Mouse (Mus musculus) MEL (cell line): Measurements from ENCODE around the gene Unc13b. TPM values are rescaled to one million over a fixed set of nuclear protein-coding genes. Genes with fewer than 3 reads are reported as not detected.

Experiments
- DNase-seq: peaks from one replicate; pipeline ENCODE4 v3.0.0; 2011; ENCODE audit warnings: low read depth, low spot score
- H3K27ac ChIP-seq: 2 replicates; pipeline ENCODE4 v1.5.1; 2012; ENCODE audit warnings: low read depth, mild to moderate bottlenecking, control low read depth, low read length, moderate library complexity; ENCODE audit not compliant: control insufficient read depth
- H3K27me3 ChIP-seq, 2 experiments: fragments of 150-350 bp in 1 of 2; sonication (generic) in 1 of 2; 2 replicates each; pipeline ENCODE4 v1.6.1; 2012; ENCODE audit warnings: low read length in 2 of 2, mild to moderate bottlenecking in 2 of 2, improper control_type of control experiment in 1 of 2, moderate library complexity in 1 of 2; ENCODE audit not compliant: insufficient read depth in 2 of 2, control insufficient read depth in 1 of 2
- H3K36me3 ChIP-seq, 2 experiments: 2 replicates each; pipeline ENCODE4 v1.6.1; 2012 to 2014; ENCODE audit warnings: low read length in 2 of 2, improper control_type of control experiment in 1 of 2, inconsistent platforms in 1 of 2, mild to moderate bottlenecking in 1 of 2; ENCODE audit not compliant: insufficient read depth in 2 of 2, control insufficient read depth in 1 of 2
- H3K4me1 ChIP-seq, 2 experiments: fragments of 150-350 bp in 1 of 2; sonication (generic) in 1 of 2; 2 replicates each; pipeline ENCODE4 v1.6.1; 2012; ENCODE audit warnings: low read length in 2 of 2, improper control_type of control experiment in 1 of 2, mild to moderate bottlenecking in 1 of 2; ENCODE audit not compliant: insufficient read depth in 2 of 2, control insufficient read depth in 1 of 2
- H3K4me3 ChIP-seq, 2 experiments: fragments of 150-350 bp in 1 of 2; sonication (generic) in 1 of 2; 2 replicates each; pipeline ENCODE4 v1.5.1; 2012; ENCODE audit warnings: low read depth in 2 of 2, low read length in 2 of 2, mild to moderate bottlenecking in 2 of 2, moderate library complexity in 2 of 2, control low read depth in 1 of 2, improper control_type of control experiment in 1 of 2; ENCODE audit not compliant: control insufficient read depth in 1 of 2, insufficient read depth in 1 of 2
- H3K79me2 ChIP-seq: 2 replicates; pipeline ENCODE4 v1.6.1; 2012; ENCODE audit warnings: mild to moderate bottlenecking, low read length, moderate library complexity; ENCODE audit not compliant: control insufficient read depth, poor library complexity, insufficient read depth
- H3K9ac ChIP-seq: 2 replicates; pipeline ENCODE4 v1.6.1; 2012; ENCODE audit warnings: low read depth, mild to moderate bottlenecking, control low read depth, low read length, moderate library complexity; ENCODE audit not compliant: control insufficient read depth, poor library complexity, severe bottlenecking
- H3K9me3 ChIP-seq: fragments of 150-350 bp; sonication (generic); replicated peaks from 2 replicates; pipeline ENCODE4 v1.6.1; 2012; ENCODE audit warnings: mild to moderate bottlenecking, low read length, improper control_type of control experiment, moderate library complexity; ENCODE audit not compliant: insufficient read depth
- BHLHE40 ChIP-seq: IDR thresholded peaks from 2 replicates; pipeline ENCODE4 v1.6.1; 2012; ENCODE audit warnings: low read depth, mild to moderate bottlenecking, inconsistent platforms, low read length, improper control_type of control experiment, borderline replicate concordance
- CHD1 ChIP-seq: IDR thresholded peaks from 2 replicates; pipeline ENCODE4 v1.6.1; 2012; ENCODE audit warnings: low read depth, mild to moderate bottlenecking, inconsistent platforms, low read length, improper control_type of control experiment
- E2F4 ChIP-seq: IDR thresholded peaks from 2 replicates; pipeline ENCODE4 v1.6.1; 2011; ENCODE audit warnings: low read depth, low read length, improper control_type of control experiment, borderline replicate concordance
- ELF1 ChIP-seq: IDR thresholded peaks from 2 replicates; pipeline ENCODE4 v1.6.1; 2014; ENCODE audit warnings: low read depth, mild to moderate bottlenecking, inconsistent platforms, low read length, improper control_type of control experiment, moderate library complexity
- EP300 ChIP-seq, 2 experiments: IDR thresholded peaks; 2 replicates each; pipeline ENCODE4 v1.6.1; 2011; ENCODE audit warnings: improper control_type of control experiment in 2 of 2, low read length in 2 of 2, low read depth in 1 of 2, mild to moderate bottlenecking in 1 of 2
- ETS1 ChIP-seq: IDR thresholded peaks from 2 replicates; pipeline ENCODE4 v1.6.1; 2012; ENCODE audit warnings: low read depth, mild to moderate bottlenecking, inconsistent platforms, low read length, improper control_type of control experiment, moderate library complexity
- GABPA ChIP-seq: IDR thresholded peaks from 2 replicates; pipeline ENCODE4 v1.6.1; 2012; ENCODE audit warnings: low read depth, mild to moderate bottlenecking, inconsistent platforms, low read length, improper control_type of control experiment, moderate library complexity
- GATA1 ChIP-seq: IDR thresholded peaks from 2 replicates; pipeline ENCODE4 v1.6.1; 2011; ENCODE audit warnings: low read depth, low read length, improper control_type of control experiment
- JUND ChIP-seq: IDR thresholded peaks from 2 replicates; pipeline ENCODE4 v1.6.1; 2011; ENCODE audit warnings: low read depth, mild to moderate bottlenecking, improper control_type of control experiment, low read length
- KAT2A ChIP-seq: conservative IDR thresholded peaks from 2 replicates; pipeline ENCODE4 v1.6.1; 2012; ENCODE audit warnings: low read depth, low read length, improper control_type of control experiment, inconsistent platforms
- MAX ChIP-seq: IDR thresholded peaks from 2 replicates; pipeline ENCODE4 v1.6.1; 2011; ENCODE audit warnings: low read length, improper control_type of control experiment
- MAZ ChIP-seq: IDR thresholded peaks from 2 replicates; pipeline ENCODE4 v1.6.1; 2012; ENCODE audit warnings: low read depth, mild to moderate bottlenecking, inconsistent platforms, low read length, improper control_type of control experiment
- MEF2A ChIP-seq: IDR thresholded peaks from 2 replicates; pipeline ENCODE4 v1.6.1; 2014; ENCODE audit warnings: low read depth, mild to moderate bottlenecking, inconsistent platforms, low read length, improper control_type of control experiment; ENCODE audit not compliant: poor library complexity, insufficient replicate concordance, severe bottlenecking; ENCODE audit errors: extremely low read depth
- MXI1 ChIP-seq: IDR thresholded peaks from 2 replicates; pipeline ENCODE4 v1.6.1; 2011; ENCODE audit warnings: mild to moderate bottlenecking, low read depth, low read length, improper control_type of control experiment
- MYC ChIP-seq: IDR thresholded peaks from 2 replicates; pipeline ENCODE4 v1.6.1; 2011; ENCODE audit warnings: low read depth, mild to moderate bottlenecking, low read length, improper control_type of control experiment, moderate library complexity
- NELFE ChIP-seq: IDR thresholded peaks from 2 replicates; pipeline ENCODE4 v1.6.1; 2011; ENCODE audit warnings: low read depth, low read length, improper control_type of control experiment
- POLR2A ChIP-seq, 2 experiments: IDR thresholded peaks; 2 replicates each; pipeline ENCODE4 v1.6.1; 2011 to 2012; ENCODE audit warnings: low read length in 2 of 2, mild to moderate bottlenecking in 2 of 2, control low read depth in 1 of 2, improper control_type of control experiment in 1 of 2, low read depth in 1 of 2, moderate library complexity in 1 of 2; ENCODE audit not compliant: control insufficient read depth in 1 of 2, insufficient read depth in 1 of 2, poor library complexity in 1 of 2
- POLR2AphosphoS2 ChIP-seq: IDR thresholded peaks from 2 replicates; pipeline ENCODE4 v1.6.1; 2011; ENCODE audit warnings: low read length, improper control_type of control experiment
- POLR2AphosphoS5 ChIP-seq: IDR thresholded peaks from 2 replicates; pipeline ENCODE4 v1.6.1; 2012; ENCODE audit warnings: low read depth, borderline replicate concordance, mild to moderate bottlenecking, inconsistent platforms, low read length, moderate library complexity, mixed read lengths
- RCOR1 ChIP-seq: IDR thresholded peaks from 2 replicates; pipeline ENCODE4 v1.6.1; 2012; ENCODE audit warnings: low read depth, mild to moderate bottlenecking, inconsistent platforms, low read length, improper control_type of control experiment
- SIN3A ChIP-seq: IDR thresholded peaks from 2 replicates; pipeline ENCODE4 v1.6.1; 2012; ENCODE audit warnings: low read length, improper control_type of control experiment, inconsistent platforms
- TAL1 ChIP-seq: IDR thresholded peaks from 2 replicates; pipeline ENCODE4 v1.6.1; 2012; ENCODE audit warnings: mild to moderate bottlenecking, inconsistent platforms, low read length, moderate library complexity, mixed read lengths
- TBP ChIP-seq: IDR thresholded peaks from 2 replicates; pipeline ENCODE4 v1.8.0; 2011; ENCODE audit warnings: low read depth, low read length, improper control_type of control experiment
- TCF12 ChIP-seq: IDR thresholded peaks from 2 replicates; pipeline ENCODE4 v1.6.1; 2014; ENCODE audit warnings: low read depth, mild to moderate bottlenecking, inconsistent platforms, low read length, improper control_type of control experiment, moderate library complexity
- UBTF ChIP-seq: IDR thresholded peaks from 2 replicates; pipeline ENCODE4 v1.6.1; 2012; ENCODE audit warnings: low read depth, mild to moderate bottlenecking, inconsistent platforms, low read length, improper control_type of control experiment, moderate library complexity, borderline replicate concordance; ENCODE audit not compliant: insufficient read depth
- USF1 ChIP-seq: IDR thresholded peaks from 2 replicates; pipeline ENCODE4 v1.6.1; 2014; ENCODE audit warnings: low read depth, mild to moderate bottlenecking, inconsistent platforms, low read length, improper control_type of control experiment, moderate library complexity
- USF2 ChIP-seq, 2 experiments: IDR thresholded peaks; 2 replicates each; pipeline ENCODE4 v1.6.1; 2011 to 2012; ENCODE audit warnings: improper control_type of control experiment in 2 of 2, low read length in 2 of 2, borderline replicate concordance in 1 of 2, inconsistent platforms in 1 of 2, low read depth in 1 of 2, mild to moderate bottlenecking in 1 of 2; ENCODE audit not compliant: insufficient read depth in 1 of 2
- ZC3H11A ChIP-seq: IDR thresholded peaks from 2 replicates; pipeline ENCODE4 v1.6.1; 2012; ENCODE audit warnings: low read depth, mild to moderate bottlenecking, inconsistent platforms, low read length, improper control_type of control experiment
- ZKSCAN1 ChIP-seq: IDR thresholded peaks from 2 replicates; pipeline ENCODE4 v1.6.1; 2012; ENCODE audit warnings: low read depth, mild to moderate bottlenecking, inconsistent platforms, low read length, improper control_type of control experiment, moderate library complexity
- ZMIZ1 ChIP-seq: IDR thresholded peaks from 2 replicates; pipeline ENCODE4 v1.6.1; 2012; ENCODE audit warnings: low read depth, mild to moderate bottlenecking, inconsistent platforms, low read length, improper control_type of control experiment, moderate library complexity
- ZNF384 ChIP-seq: IDR thresholded peaks from 2 replicates; pipeline ENCODE4 v1.6.1; 2012; ENCODE audit warnings: low read depth, mild to moderate bottlenecking, inconsistent platforms, low read length, improper control_type of control experiment
- polyA plus RNA-seq, 2 experiments: library from polyadenylated mRNA; stranded (reverse) in 1 of 2; unstranded in 1 of 2; fragments of >175 nt in 1 of 2; fragments of >200 nt in 1 of 2; gene quantifications; 2 replicates each; pipeline versions ENCODE4 v1.2.1 to v1.2.4; 2012; ENCODE audit warnings: low replicate concordance in 2 of 2, low read depth in 1 of 2; ENCODE audit not compliant: insufficient read length in 2 of 2, insufficient read depth in 1 of 2, missing spikeins in 1 of 2
- total RNA-seq: library from RNA; depleted of rRNA; stranded (reverse); fragments of 300-350 nt; gene quantifications from 2 replicates; pipeline ENCODE4 v1.2.3, GENCODE M21; 2012

Unc13b gene
- total and polyA plus RNA-seq, 3 experiments = 5.4 to 9.6 TPM; not detected in 1

- TF ChIP-seq TBP = no peak
- TF ChIP-seq CHD1 = no peak
- Histone ChIP-seq H3K4me3 (no peak overlapping the region), H3K36me3 (peaks cover 0 to 7% of the 10 kb centered on the region in 2 experiments; a peak in 2 of 4 replicates), H3K27ac (no peak overlapping the region), H3K9ac (no peak overlapping the region), H3K4me1 (no peaks in the 10 kb centered on the region; a peak in 1 of 4 replicates), H3K27me3 (no peaks in the 10 kb centered on the region), H3K79me2 (no peaks in the 10 kb centered on the region), H3K9me3 (no peaks in the 10 kb centered on the region)
- DNase-seq = no peak
These were observed 32.4 kb downstream of the Unc13b start for GRCm38 (mm10) chr4:43091183-43091582.

DNA sequence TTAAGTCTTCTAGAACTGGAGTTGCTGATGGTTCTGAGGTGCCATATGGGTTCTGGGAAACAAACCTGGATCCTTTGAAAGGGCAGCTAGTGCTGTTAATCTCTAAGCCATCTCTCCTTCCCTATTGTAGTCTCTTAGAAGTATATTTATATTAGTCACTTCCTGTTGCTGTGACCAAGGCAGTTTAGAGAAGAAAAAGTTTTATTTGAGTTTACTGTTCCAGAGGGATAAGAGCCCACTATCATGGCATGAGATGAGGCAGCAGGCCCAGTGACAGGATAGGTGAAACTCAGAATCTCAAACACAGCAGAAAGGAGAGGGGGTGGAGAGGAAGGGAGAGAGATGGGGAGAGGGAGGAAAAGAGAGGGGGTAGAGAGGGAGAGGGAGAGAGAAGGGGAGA lies 54.7 kb downstream of the Unc13b start:
- H3K36me3 ChIP-seq = peaks cover 0 to 31% of the 10 kb centered on the region in 2 experiments; a peak in 2 of 4 replicates
- DNase-seq = peak; percentile 64
- TF ChIP-seq ZC3H11A = no peak
- TF ChIP-seq NELFE = no peak
- TF ChIP-seq ZNF384 = no peak
- peak; percentile 49; the same call in 1 of the 2 replicates for TF ChIP-seq TCF12
- no peak for TF ChIP-seq JUND
- TF ChIP-seq ELF1 = 0 out of 2 replicates have a peak, but pooled peaks have one; percentile 15
- no peak for TF ChIP-seq MXI1
- TF ChIP-seq MAX = no peak
- no peak for TF ChIP-seq POLR2A (IDR thresholded peaks at IDR 0.05; ENCODE audit: control insufficient read depth in 1 of 2, insufficient read depth in 1 of 2, low read depth in 1 of 2, low read length in 2 of 2, poor library complexity in 1 of 2)
- TF ChIP-seq GABPA = no peak
- no peak for TF ChIP-seq USF2 (IDR thresholded peaks at IDR 0.05; ENCODE audit: borderline replicate concordance in 1 of 2, insufficient read depth in 1 of 2, low read depth in 1 of 2, low read length in 2 of 2)
- TF ChIP-seq BHLHE40 = no peak
- no peak for TF ChIP-seq ZKSCAN1
- TF ChIP-seq POLR2AphosphoS2 = no peak
- TF ChIP-seq ZMIZ1 = no peak
- TF ChIP-seq RCOR1 = no peak
- peak; percentile 65; the same call in 1 of the 2 replicates for TF ChIP-seq GATA1
- no peak for TF ChIP-seq MYC
- no peak for TF ChIP-seq SIN3A
- TF ChIP-seq E2F4 = no peak
- TF ChIP-seq UBTF = no peak
- TF ChIP-seq POLR2AphosphoS5 = no peak
- TF ChIP-seq TBP = no peak
- TF ChIP-seq MEF2A = no peak
- no peak for TF ChIP-seq USF1
- TF ChIP-seq TAL1 = peak; percentile 52
- no peak for TF ChIP-seq CHD1
- TF ChIP-seq ETS1 = 0 out of 2 replicates have a peak, but pooled peaks have one; percentile 22
- peak; percentile 58 to 76; a peak in 3 of 4 replicates for TF ChIP-seq EP300 (IDR thresholded peaks at IDR 0.05; ENCODE audit: low read depth in 1 of 2, low read length in 2 of 2)
- no peak for TF ChIP-seq MAZ
- TF ChIP-seq KAT2A = no peak

More for the DNA sequence above, 54.7 kb downstream of the Unc13b start:
- Histone ChIP-seq H3K4me1 (peaks cover 14 to 27% of the 10 kb centered on the region in 2 experiments), H3K79me2 (no peaks in the 10 kb centered on the region), H3K4me3 (no peak overlapping the region), H3K9me3 (no peaks in the 10 kb centered on the region), H3K27me3 (no peaks in the 10 kb centered on the region), H3K27ac (peak overlapping the region; percentile 45), H3K9ac (no peak overlapping the region)
